Mouse (Mus musculus): ENCODE results near the gene Dgkh. TPM values are rescaled to one million over a fixed set of nuclear protein-coding genes. Genes with fewer than 3 reads are reported as not detected.

Dgkh gene
- polyA plus RNA-seq, 1 experiment from 2014 or later, result 2.8 TPM

- ATAC-seq (ENCODE audit: insufficient number of reproducible peaks, insufficient read depth, low FRiP score, low read depth), result no peak
- H3K9ac ChIP-seq (ENCODE audit: low read length), result no peak overlapping the region
- H3K27ac ChIP-seq (replicated peaks in 1 of 2; ENCODE audit: control insufficient read depth in 1 of 2, insufficient read depth in 1 of 2, low read depth in 2 of 2, low read length in 2 of 2), result no peak overlapping the region
- H3K4me2 ChIP-seq (ENCODE audit: low read length), result no peak overlapping the region
- H3K4me1 ChIP-seq (ENCODE audit: control insufficient read depth in 2 of 2, insufficient read depth in 2 of 2, low read length in 2 of 2), result peaks cover 6 to 13% of the 10 kb centered on the region in 2 experiments; a peak in 3 of 4 replicates
- no peak overlapping the region for H3K4me3 ChIP-seq (ENCODE audit: control insufficient read depth in 1 of 2, insufficient read depth in 1 of 2, low read depth in 1 of 2, low read length in 2 of 2)
- no peaks in the 10 kb centered on the region for H3K36me3 ChIP-seq (ENCODE audit: control insufficient read depth, insufficient read depth, low read length)
- no peaks in the 10 kb centered on the region for H3K27me3 ChIP-seq (ENCODE audit: control insufficient read depth, insufficient read depth, low read length)
- H3K9me3 ChIP-seq (ENCODE audit: control insufficient read depth, low read length), result no peaks in the 10 kb centered on the region
- 89% methylated on average over 7 of the region's 7 CpGs for WGBS
Observed at GRCm38 (mm10) chr14:78716035-78716434, 16.5 kb downstream of the Dgkh start.

DNA sequence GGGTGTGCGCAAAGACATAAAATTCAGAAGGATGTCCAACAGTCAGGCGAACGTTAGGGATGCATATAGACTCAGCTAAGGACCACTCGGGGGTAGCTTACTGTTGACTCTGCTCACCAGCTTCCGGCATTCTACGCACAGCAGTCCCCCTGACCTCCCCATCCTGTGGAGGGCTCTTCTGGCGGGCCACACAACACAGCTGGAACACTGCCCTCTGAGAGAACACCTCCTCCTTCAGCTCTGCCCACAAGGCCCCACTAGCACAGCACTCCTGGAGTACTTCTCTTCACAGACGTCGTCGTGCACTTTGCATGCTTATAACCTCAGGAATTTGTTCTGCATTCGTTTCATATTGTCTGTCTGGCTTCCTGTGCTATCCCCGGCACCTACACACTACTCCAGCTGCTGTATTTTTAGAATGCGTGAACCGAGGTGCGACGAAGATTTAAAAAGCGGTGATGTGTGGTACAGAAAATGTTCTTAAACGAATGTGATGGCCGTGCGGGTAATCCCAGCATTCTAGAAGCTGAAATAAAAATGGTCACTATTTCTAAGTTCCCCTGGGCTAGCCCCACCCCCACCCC, 19.9 kb downstream of the Dgkh start:
- Histone ChIP-seq H3K4me2 (ENCODE audit: low read length) (peak overlapping the region; percentile 55), H3K9me3 (ENCODE audit: control insufficient read depth, low read length) (no peaks in the 10 kb centered on the region), H3K27ac (replicated peaks in 1 of 2; ENCODE audit: control insufficient read depth in 1 of 2, insufficient read depth in 1 of 2, low read depth in 2 of 2, low read length in 2 of 2) (peak overlapping the region; percentile 11 to 50), H3K4me3 (ENCODE audit: control insufficient read depth in 1 of 2, insufficient read depth in 1 of 2, low read depth in 1 of 2, low read length in 2 of 2) (peak overlapping the region; percentile 9 to 17; a peak in 3 of 4 replicates), H3K4me1 (ENCODE audit: control insufficient read depth in 2 of 2, insufficient read depth in 2 of 2, low read length in 2 of 2) (peaks cover 6 to 13% of the 10 kb centered on the region in 2 experiments; a peak in 3 of 4 replicates), H3K27me3 (ENCODE audit: control insufficient read depth, insufficient read depth, low read length) (no peaks in the 10 kb centered on the region), H3K36me3 (ENCODE audit: control insufficient read depth, insufficient read depth, low read length) (no peaks in the 10 kb centered on the region), H3K9ac (ENCODE audit: low read length) (peak overlapping the region; percentile 30; the same call in 1 of the 2 replicates)
- WGBS, result 36% methylated on average over 20 of the region's 20 CpGs
- ATAC-seq (ENCODE audit: insufficient number of reproducible peaks, insufficient read depth, low FRiP score, low read depth), result no peak; the same call in 1 of the 2 replicates

DNA sequence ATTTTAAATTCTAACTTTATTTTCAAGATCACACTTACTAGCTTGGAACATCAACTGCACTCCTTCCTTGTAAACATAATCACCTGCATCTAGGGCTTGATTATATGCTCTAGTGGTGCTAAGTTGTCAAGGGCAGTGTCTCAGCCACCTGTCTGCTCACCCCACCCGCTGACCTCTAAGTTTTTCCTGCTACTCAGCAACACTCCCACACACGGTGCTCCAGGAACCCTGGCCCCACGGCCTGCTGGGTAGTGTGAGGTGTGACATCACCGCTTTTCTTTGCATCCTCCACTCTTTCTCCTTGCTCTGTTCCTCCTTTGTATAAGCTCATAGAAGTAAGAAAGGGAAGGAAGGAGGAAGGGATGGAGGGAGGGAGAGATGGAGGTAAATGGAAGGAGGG, 21.9 kb downstream of the Dgkh start:
- H3K4me2 ChIP-seq (ENCODE audit: low read length), result no peak overlapping the region
- no peaks in the 10 kb centered on the region for H3K27me3 ChIP-seq (ENCODE audit: control insufficient read depth, insufficient read depth, low read length)
- H3K36me3 ChIP-seq (ENCODE audit: control insufficient read depth, insufficient read depth, low read length), result no peaks in the 10 kb centered on the region
- peaks cover 6 to 13% of the 10 kb centered on the region in 2 experiments; a peak in 3 of 4 replicates for H3K4me1 ChIP-seq (ENCODE audit: control insufficient read depth in 2 of 2, insufficient read depth in 2 of 2, low read length in 2 of 2)
- WGBS, result 61% methylated on average over 4 of the region's 4 CpGs
- no peak overlapping the region for H3K9ac ChIP-seq (ENCODE audit: low read length)
- H3K4me3 ChIP-seq (ENCODE audit: control insufficient read depth in 1 of 2, insufficient read depth in 1 of 2, low read depth in 1 of 2, low read length in 2 of 2), result no peak overlapping the region
- no peak for ATAC-seq (ENCODE audit: insufficient number of reproducible peaks, insufficient read depth, low FRiP score, low read depth)
- no peaks in the 10 kb centered on the region for H3K9me3 ChIP-seq (ENCODE audit: control insufficient read depth, low read length)
- H3K27ac ChIP-seq (replicated peaks in 1 of 2; ENCODE audit: control insufficient read depth in 1 of 2, insufficient read depth in 1 of 2, low read depth in 2 of 2, low read length in 2 of 2), result no peak overlapping the region

GRCm38 (mm10) chr14:78705616-78706015, 27.0 kb downstream of the Dgkh start:
- Histone ChIP-seq H3K4me1 (ENCODE audit: control insufficient read depth in 2 of 2, insufficient read depth in 2 of 2, low read length in 2 of 2) (no peaks in the 10 kb centered on the region), H3K9ac (ENCODE audit: low read length) (no peak overlapping the region), H3K9me3 (ENCODE audit: control insufficient read depth, low read length) (no peaks in the 10 kb centered on the region), H3K36me3 (ENCODE audit: control insufficient read depth, insufficient read depth, low read length) (no peaks in the 10 kb centered on the region), H3K4me2 (ENCODE audit: low read length) (no peak overlapping the region), H3K4me3 (ENCODE audit: control insufficient read depth in 1 of 2, insufficient read depth in 1 of 2, low read depth in 1 of 2, low read length in 2 of 2) (no peak overlapping the region), H3K27ac (replicated peaks in 1 of 2; ENCODE audit: control insufficient read depth in 1 of 2, insufficient read depth in 1 of 2, low read depth in 2 of 2, low read length in 2 of 2) (no peak overlapping the region), H3K27me3 (ENCODE audit: control insufficient read depth, insufficient read depth, low read length) (no peaks in the 10 kb centered on the region)
- ATAC-seq (ENCODE audit: insufficient number of reproducible peaks, insufficient read depth, low FRiP score, low read depth), result no peak
- 84% methylated on average over 3 of the region's 3 CpGs for WGBS

- Histone ChIP-seq H3K4me1 (ENCODE audit: control insufficient read depth in 2 of 2, insufficient read depth in 2 of 2, low read length in 2 of 2) (no peaks in the 10 kb centered on the region), H3K9ac (ENCODE audit: low read length) (no peak overlapping the region), H3K9me3 (ENCODE audit: control insufficient read depth, low read length) (no peaks in the 10 kb centered on the region), H3K4me2 (ENCODE audit: low read length) (no peak overlapping the region), H3K27ac (replicated peaks in 1 of 2; ENCODE audit: control insufficient read depth in 1 of 2, insufficient read depth in 1 of 2, low read depth in 2 of 2, low read length in 2 of 2) (no peak overlapping the region), H3K27me3 (ENCODE audit: control insufficient read depth, insufficient read depth, low read length) (no peaks in the 10 kb centered on the region), H3K4me3 (ENCODE audit: control insufficient read depth in 1 of 2, insufficient read depth in 1 of 2, low read depth in 1 of 2, low read length in 2 of 2) (no peak overlapping the region), H3K36me3 (ENCODE audit: control insufficient read depth, insufficient read depth, low read length) (no peaks in the 10 kb centered on the region)
- WGBS, result 78% methylated on average over 4 of the region's 4 CpGs
- ATAC-seq (ENCODE audit: insufficient number of reproducible peaks, insufficient read depth, low FRiP score, low read depth), result no peak
Observed at GRCm38 (mm10) chr14:78703989-78704388, 28.6 kb downstream of the Dgkh start.

DNA sequence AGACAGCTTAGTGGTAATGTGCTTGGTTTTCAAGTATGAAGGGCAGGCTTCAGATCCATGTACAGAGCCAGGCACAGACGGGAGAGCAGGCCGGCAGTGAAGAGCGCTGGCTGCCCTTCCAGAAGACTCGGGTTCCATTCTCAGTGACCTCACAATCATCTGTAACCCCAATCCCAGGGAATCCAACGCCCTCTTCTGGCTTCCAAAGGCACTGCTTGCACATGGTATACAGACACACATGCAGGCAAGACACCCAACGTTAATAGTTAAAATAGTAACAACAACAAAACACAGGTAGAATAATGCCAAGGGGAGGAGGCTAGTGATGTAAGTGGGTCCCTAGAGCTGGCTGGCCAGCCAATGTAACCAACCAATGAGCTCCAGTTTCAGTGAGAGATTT, 29.2 kb downstream of the Dgkh start:
- no peaks in the 10 kb centered on the region for H3K4me1 ChIP-seq (ENCODE audit: control insufficient read depth in 2 of 2, insufficient read depth in 2 of 2, low read length in 2 of 2)
- no peak for ATAC-seq (ENCODE audit: insufficient number of reproducible peaks, insufficient read depth, low FRiP score, low read depth)
- H3K27me3 ChIP-seq (ENCODE audit: control insufficient read depth, insufficient read depth, low read length), result no peaks in the 10 kb centered on the region
- H3K27ac ChIP-seq (replicated peaks in 1 of 2; ENCODE audit: control insufficient read depth in 1 of 2, insufficient read depth in 1 of 2, low read depth in 2 of 2, low read length in 2 of 2), result no peak overlapping the region
- H3K4me2 ChIP-seq (ENCODE audit: low read length), result no peak overlapping the region
- H3K4me3 ChIP-seq (ENCODE audit: control insufficient read depth in 1 of 2, insufficient read depth in 1 of 2, low read depth in 1 of 2, low read length in 2 of 2), result no peak overlapping the region
- no peaks in the 10 kb centered on the region for H3K36me3 ChIP-seq (ENCODE audit: control insufficient read depth, insufficient read depth, low read length)
- WGBS, result 79% methylated on average over 6 of the region's 6 CpGs
- 0 out of 2 replicates have a peak, but pooled peaks cover 2% of the 10 kb centered on the region for H3K9me3 ChIP-seq (ENCODE audit: control insufficient read depth, low read length)
- H3K9ac ChIP-seq (ENCODE audit: low read length), result no peak overlapping the region

GRCm38 (mm10) chr14:78702048-78702447, 30.5 kb downstream of the Dgkh start:
- Histone ChIP-seq H3K9me3 (ENCODE audit: control insufficient read depth, low read length) (0 out of 2 replicates have a peak, but pooled peaks cover 4% of the 10 kb centered on the region), H3K4me1 (ENCODE audit: control insufficient read depth in 2 of 2, insufficient read depth in 2 of 2, low read length in 2 of 2) (no peaks in the 10 kb centered on the region), H3K27ac (replicated peaks in 1 of 2; ENCODE audit: control insufficient read depth in 1 of 2, insufficient read depth in 1 of 2, low read depth in 2 of 2, low read length in 2 of 2) (no peak overlapping the region), H3K27me3 (ENCODE audit: control insufficient read depth, insufficient read depth, low read length) (no peaks in the 10 kb centered on the region), H3K9ac (ENCODE audit: low read length) (no peak overlapping the region), H3K36me3 (ENCODE audit: control insufficient read depth, insufficient read depth, low read length) (no peaks in the 10 kb centered on the region), H3K4me2 (ENCODE audit: low read length) (no peak overlapping the region), H3K4me3 (ENCODE audit: control insufficient read depth in 1 of 2, insufficient read depth in 1 of 2, low read depth in 1 of 2, low read length in 2 of 2) (no peak overlapping the region)
- ATAC-seq (ENCODE audit: insufficient number of reproducible peaks, insufficient read depth, low FRiP score, low read depth), result no peak
- 84% methylated on average over 4 of the region's 4 CpGs for WGBS

DNA sequence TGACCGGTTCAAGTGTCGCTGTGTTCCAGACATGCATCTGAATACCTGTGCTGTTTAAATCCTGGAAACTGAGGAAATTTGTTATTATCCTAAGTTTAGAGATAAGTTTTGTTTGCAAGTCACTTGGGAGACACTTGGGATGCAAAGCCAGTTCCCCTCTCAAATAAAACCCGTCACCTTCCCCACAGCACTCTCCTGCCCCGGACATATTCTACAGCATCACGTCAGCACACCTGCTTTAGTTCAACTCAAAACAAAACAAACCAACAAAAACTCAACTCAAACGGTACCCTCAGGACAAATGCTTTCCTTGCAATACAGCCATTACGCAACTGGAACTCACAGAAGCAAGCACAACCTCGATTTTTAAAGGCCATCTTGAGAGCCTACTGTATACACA, 31.1 kb downstream of the Dgkh start:
- H3K4me1 ChIP-seq (ENCODE audit: control insufficient read depth in 2 of 2, insufficient read depth in 2 of 2, low read length in 2 of 2), result no peaks in the 10 kb centered on the region
- no peaks in the 10 kb centered on the region for H3K36me3 ChIP-seq (ENCODE audit: control insufficient read depth, insufficient read depth, low read length)
- no peak overlapping the region for H3K9ac ChIP-seq (ENCODE audit: low read length)
- no peaks in the 10 kb centered on the region for H3K27me3 ChIP-seq (ENCODE audit: control insufficient read depth, insufficient read depth, low read length)
- H3K4me3 ChIP-seq (ENCODE audit: control insufficient read depth in 1 of 2, insufficient read depth in 1 of 2, low read depth in 1 of 2, low read length in 2 of 2), result no peak overlapping the region
- no peak overlapping the region for H3K4me2 ChIP-seq (ENCODE audit: low read length)
- ATAC-seq (ENCODE audit: insufficient number of reproducible peaks, insufficient read depth, low FRiP score, low read depth), result no peak
- 0 out of 2 replicates have a peak, but pooled peaks cover 4% of the 10 kb centered on the region for H3K9me3 ChIP-seq (ENCODE audit: control insufficient read depth, low read length)
- no peak overlapping the region for H3K27ac ChIP-seq (replicated peaks in 1 of 2; ENCODE audit: control insufficient read depth in 1 of 2, insufficient read depth in 1 of 2, low read depth in 2 of 2, low read length in 2 of 2)
- 78% methylated on average over 8 of the region's 8 CpGs for WGBS
